7 mouse cellular contexts compared by ENCODE assay signal in genomic region chr11:5521516-5522291, GRCm38 (mm10). TPM values are rescaled to one million over a fixed set of nuclear protein-coding genes. Genes with fewer than 3 reads are reported as not detected.
DNase-seq lines count a peak whose midpoint lies in the region; ATAC-seq lines count a peak whose summit lies in the region.

No protein-coding gene starts in this region.

- ATAC-seq in intestine, embryonic 16.5 days, result peak; percentile 62

- peak; percentile 91 for DNase-seq in adrenal gland, adult 2 months
- DNase-seq in embryo, embryonic 11.5 days (ENCODE audit: low read depth, low spot score), result peak; percentile 41
- peak; percentile 62 to 64 for DNase-seq in gastrocnemius, postnatal 36 days
- peak; percentile 75 to 91 for DNase-seq in left cerebral cortex, postnatal 25 days (ENCODE audit: low spot score in 2 of 2)
- DNase-seq in mesoderm, embryonic 11.5 days (ENCODE audit: low read depth, low spot score), result peak; percentile 63
- DNase-seq in right cerebral cortex, postnatal 36 days (ENCODE audit: low spot score in 2 of 2), result peak; percentile 70 to 74

- peaks cover 25% of the 10 kb centered on the region for H3K4me1 ChIP-seq in intestine, embryonic 16.5 days (ENCODE audit: control insufficient read depth, insufficient read depth, low read length)

- peak overlapping the region; percentile 100 for H3K9ac ChIP-seq in intestine, embryonic 16.5 days (ENCODE audit: low read depth, low read length)

- H3K9me3 ChIP-seq in intestine, embryonic 16.5 days (ENCODE audit: control insufficient read depth, low read length), result no peaks in the 10 kb centered on the region

- WGBS in intestine, embryonic 16.5 days, result under 1% methylated on average over 34 of the region's 34 CpGs

- peak overlapping the region; percentile 99 for H3K27ac ChIP-seq in intestine, embryonic 16.5 days (ENCODE audit: low read length)

- intact Hi-C loops in gastrocnemius, postnatal 36 days (cut with DNase I), result no loop called here
- intact Hi-C loops in left cerebral cortex, postnatal 25 days (cut with DNase I), result loop anchor here (2.0 kb wide), 1 partner anchor 37 kb away; no protein-coding TSS in a partner anchor

- no peaks in the 10 kb centered on the region for H3K27me3 ChIP-seq in intestine, embryonic 16.5 days (replicated peaks; ENCODE audit: control insufficient read depth, insufficient read depth, low read length)

- peak overlapping the region; percentile 97 for H3K4me3 ChIP-seq in intestine, embryonic 16.5 days (ENCODE audit: low read length)

- peaks cover 25% of the 10 kb centered on the region for H3K36me3 ChIP-seq in intestine, embryonic 16.5 days (ENCODE audit: control insufficient read depth, insufficient read depth, low read length)

- peak overlapping the region; percentile 65 for H3K4me2 ChIP-seq in intestine, embryonic 16.5 days (ENCODE audit: low read depth, low read length)

RNA-seq across cellular contexts. Expression of gene Xbp1, which starts 1.2 kb away (rescaled TPM):
- 100 to 1,000 TPM; 156 to 162 TPM for total RNA-seq in adrenal gland, adult 2 months (2021)
- 95.7 and 129 TPM in 2 replicates for polyA plus RNA-seq in adrenal gland, adult 2 months (2012; rRNA removed)
- total RNA-seq in gastrocnemius, postnatal 36 days (2021), result 10 to 100 TPM; 49.4 to 66.7 TPM
- polyA plus RNA-seq in intestine, embryonic 16.5 days (2015; fragmentation: Nextera tagmentation; extraction: Ambion mirVana), result 222 and 249 TPM in 2 replicates
- total RNA-seq in left cerebral cortex, postnatal 25 days (2021), result 100 to 1,000 TPM; 112 to 119 TPM

RNA-seq across cellular contexts. Expression of gene Ccdc117, which starts 20.3 kb away (rescaled TPM):
- total RNA-seq in adrenal gland, adult 2 months (2021), result 10 to 100 TPM; 19.5 to 32.0 TPM
- polyA plus RNA-seq in adrenal gland, adult 2 months (2012; rRNA removed), result 5.0 and 6.5 TPM in 2 replicates
- total RNA-seq in gastrocnemius, postnatal 36 days (2021), result 10 to 100 TPM; 15.6 to 15.9 TPM
- polyA plus RNA-seq in intestine, embryonic 16.5 days (2015; fragmentation: Nextera tagmentation; extraction: Ambion mirVana), result 11.1 and 11.9 TPM in 2 replicates
- 10 to 100 TPM; 13.8 to 15.4 TPM for total RNA-seq in left cerebral cortex, postnatal 25 days (2021)

RNA-seq across cellular contexts. Expression of gene Ankrd36, which starts 47.8 kb away (rescaled TPM):
- total RNA-seq in adrenal gland, adult 2 months (2021), result not detected
- polyA plus RNA-seq in adrenal gland, adult 2 months (2012; rRNA removed), result not detected in 2 replicates
- not detected for total RNA-seq in gastrocnemius, postnatal 36 days (2021)
- not detected in 2 replicates for polyA plus RNA-seq in intestine, embryonic 16.5 days (2015; fragmentation: Nextera tagmentation; extraction: Ambion mirVana)
- total RNA-seq in left cerebral cortex, postnatal 25 days (2021), result not detected

Comparison
In these comparisons a context has a peak if more than half of its experiments do, and no peak if none do; other contexts are left out.
1. Peak in every context shown above with its lines: DNase-seq, ATAC-seq, H3K4me3 ChIP-seq and H3K27ac ChIP-seq.
2. DNase-seq: peak in every context shown above with its lines; median percentile 91 in adrenal gland, adult 2 months; 83 in left cerebral cortex, postnatal 25 days; 72 in right cerebral cortex, postnatal 36 days; 63 in gastrocnemius, postnatal 36 days; 63 in mesoderm, embryonic 11.5 days; 41 in embryo, embryonic 11.5 days.